Mouse (Mus musculus) olfactory bulb, adult 2 months (tissue): ENCODE data around the gene Hist1h2be.
"Not testable (repeated sequence)": the region's sequence is repeated elsewhere in the genome, so short reads cannot be mapped to it uniquely, and the experiment has no call there.

Source experiments
- CTCF ChIP-seq: fragments of 200-500 bp; IDR thresholded peaks from 2 replicates; pipeline ENCODE4 v1.5.1; 2012; ENCODE audit warnings: low read depth, mild to moderate bottlenecking, low read length, moderate library complexity; ENCODE audit not compliant: insufficient read depth
- POLR2A ChIP-seq: fragments of 200-500 bp; IDR thresholded peaks from 2 replicates; pipeline ENCODE4 v1.6.1; 2012; ENCODE audit warnings: mild to moderate bottlenecking, low read depth, low read length, moderate library complexity; ENCODE audit not compliant: insufficient read depth

GRCm38 (mm10) chr13:23539821-23540220, 81.1 kb downstream of the Hist1h2be start:
- TF ChIP-seq POLR2A, CTCF: not testable (repeated sequence)
